Mouse (Mus musculus) left cerebral cortex, postnatal 14 days (tissue): ENCODE data around the gene Pip4k2c. TPM values are rescaled to one million over a fixed set of nuclear protein-coding genes. Genes with fewer than 3 reads are reported as not detected.
"Not testable (repeated sequence)": the region's sequence is repeated elsewhere in the genome, so short reads cannot be mapped to it uniquely, and the experiment has no call there.

ENCODE experiments used
- DNase-seq, 2 experiments: peaks; one replicate each; pipeline ENCODE4 v3.0.0; 2021 to 2022; ENCODE audit warnings: low spot score in 2 of 2, mixed read lengths in 1 of 2
- intact Hi-C: fragments of 180-260 bp; cut with DNase I; formaldehyde crosslinking; loops from one replicate; pipeline ENCODE4 v1.15.1; 2025
- total RNA-seq, 2 experiments: library from RNA; stranded (reverse); gene quantifications; 2 replicates each; pipeline ENCODE4 v1.2.3; 2021

The Pip4k2c gene
- total RNA-seq, 2 experiments from 2014 or later: 63.6 to 78.9 TPM

- intact Hi-C loops: loop anchor here (1.0 kb wide), 1 partner anchor 52 kb away; no protein-coding TSS in a partner anchor
- DNase-seq: no peak
These were observed 34.1 kb downstream of the Pip4k2c start for GRCm38 (mm10) chr10:127177235-127177634.

GRCm38 (mm10) chr10:127176756-127177155 lies 34.6 kb downstream of the Pip4k2c start:
- DNase-seq: no peak
- intact Hi-C loops: loop anchor here (1.0 kb wide), 1 partner anchor 53 kb away; no protein-coding TSS in a partner anchor

- no peak for DNase-seq
- intact Hi-C loops: no loop called here
These were observed 35.2 kb downstream of the Pip4k2c start for GRCm38 (mm10) chr10:127176228-127176627.

GRCm38 (mm10) chr10:127174170-127174569 lies 37.2 kb downstream of the Pip4k2c start:
- intact Hi-C loops: loop anchor here (5.0 kb wide), 1 partner anchor 97 kb away; the partner anchor contains the start of gene Agap2
- DNase-seq: no peak

GRCm38 (mm10) chr10:127173148-127174065 lies 38.0 kb downstream of the Pip4k2c start:
- intact Hi-C loops: loop anchor here (5.0 kb wide), 1 partner anchor 96 kb away; the partner anchor contains the start of gene Agap2
- no peak for DNase-seq

GRCm38 (mm10) chr10:127171631-127172200 lies 39.7 kb downstream of the Pip4k2c start:
- intact Hi-C loops: loop anchor here (5.0 kb wide), 1 partner anchor 94 kb away; the partner anchor contains the start of gene Agap2
- DNase-seq: no peak

GRCm38 (mm10) chr10:127170837-127171272 lies 40.5 kb downstream of the Pip4k2c start:
- intact Hi-C loops: loop anchor here (5.0 kb wide), 1 partner anchor 94 kb away; the partner anchor contains the start of gene Agap2
- DNase-seq: no peak

- intact Hi-C loops: loop anchor here (5.0 kb wide), 1 partner anchor 93 kb away; the partner anchor contains the start of gene Agap2
- DNase-seq: no peak
These were observed 41.4 kb downstream of the Pip4k2c start for GRCm38 (mm10) chr10:127170002-127170401.

GRCm38 (mm10) chr10:127167614-127168192 lies 43.7 kb downstream of the Pip4k2c start:
- no peak for DNase-seq
- intact Hi-C loops: no loop called here

- intact Hi-C loops: no loop called here
- no peak for DNase-seq
These were observed 44.4 kb downstream of the Pip4k2c start for GRCm38 (mm10) chr10:127166771-127167613.

- intact Hi-C loops: no loop called here
- no peak for DNase-seq
These were observed 45.0 kb downstream of the Pip4k2c start for GRCm38 (mm10) chr10:127166404-127166715.

GRCm38 (mm10) chr10:127165654-127166403 lies 45.6 kb downstream of the Pip4k2c start:
- DNase-seq: no peak
- intact Hi-C loops: loop anchor here (2.0 kb wide), 1 partner anchor 43 kb away; no protein-coding TSS in a partner anchor

- intact Hi-C loops: loop anchor here (2.0 kb wide), 1 partner anchor 43 kb away; no protein-coding TSS in a partner anchor
- no peak for DNase-seq
These were observed 46.1 kb downstream of the Pip4k2c start for GRCm38 (mm10) chr10:127165354-127165653.

GRCm38 (mm10) chr10:127164631-127165353 lies 46.6 kb downstream of the Pip4k2c start, which contains the start of gene B4galnt1:
Gene B4galnt1 (plus strand): TSS chr10:127165225.
- intact Hi-C loops: loop anchor here (2.0 kb wide), 1 partner anchor 42 kb away; no protein-coding TSS in a partner anchor
- peak; percentile 81 to 85 for DNase-seq

- intact Hi-C loops: loop anchor here (2.0 kb wide), 1 partner anchor 41 kb away; no protein-coding TSS in a partner anchor
- no peak for DNase-seq
These were observed 47.2 kb downstream of the Pip4k2c start for GRCm38 (mm10) chr10:127164190-127164589.

- intact Hi-C loops, DNase-seq: not testable (repeated sequence)
These were observed 48.6 kb downstream of the Pip4k2c start for GRCm38 (mm10) chr10:127162771-127163261.

- intact Hi-C loops: no loop called here
- no peak for DNase-seq
These were observed 50.7 kb downstream of the Pip4k2c start for GRCm38 (mm10) chr10:127160728-127161127.
